Mouse (Mus musculus) thymus, postnatal 4 days (tissue): ENCODE results near the gene Bloc1s6.

Experiments
- DNase-seq: peaks from one replicate; pipeline ENCODE4 v3.0.0; 2021

The Bloc1s6 gene

DNA sequence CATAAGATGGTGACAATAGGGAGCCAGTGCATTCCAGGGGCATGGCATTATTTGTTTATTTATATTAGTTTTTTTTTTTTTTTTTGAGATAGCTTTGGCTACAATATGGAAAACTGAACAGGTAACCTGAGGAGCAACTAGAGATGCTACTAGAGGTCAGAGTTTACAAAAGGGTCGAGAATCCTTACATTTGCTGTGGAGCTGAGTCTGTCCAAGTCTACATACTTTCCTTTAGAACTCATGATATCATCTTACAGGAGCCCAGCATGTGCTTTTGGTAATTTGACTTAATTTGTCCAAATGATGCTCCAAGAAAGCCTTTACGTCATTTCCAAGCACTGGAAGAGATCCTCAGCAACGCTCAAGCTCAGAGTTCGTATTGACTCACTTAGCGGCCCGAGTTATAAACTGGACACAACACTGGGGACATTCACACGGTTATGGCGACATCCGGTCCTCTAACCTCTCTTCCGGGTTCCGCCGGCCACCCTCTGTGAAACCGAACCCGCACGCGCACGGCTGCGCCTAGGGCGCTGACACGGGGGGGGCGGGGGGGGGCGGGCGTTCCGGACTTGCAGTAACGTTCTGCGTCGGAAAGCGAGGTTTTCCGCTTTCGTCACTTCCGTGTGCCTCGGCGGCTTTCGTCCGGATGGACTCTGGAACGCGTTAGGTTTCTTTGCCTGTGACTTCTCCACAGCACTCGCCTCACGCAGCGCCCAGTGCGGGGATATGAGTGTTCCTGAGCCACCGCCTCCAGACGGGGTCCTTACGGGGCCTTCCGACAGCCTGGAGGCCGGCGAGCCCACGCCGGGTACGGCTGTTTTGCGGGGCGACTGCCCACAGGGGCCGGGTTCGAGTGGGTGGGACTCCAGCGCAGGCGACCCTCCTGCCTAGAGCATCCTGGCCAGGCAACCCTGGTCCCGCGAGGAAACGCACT is at the start of gene Bloc1s6:
Bloc1s6 (plus strand) TSS at position 610 of the 937 bp plus-strand sequence.
- DNase-seq, result peak; percentile 90

DNA sequence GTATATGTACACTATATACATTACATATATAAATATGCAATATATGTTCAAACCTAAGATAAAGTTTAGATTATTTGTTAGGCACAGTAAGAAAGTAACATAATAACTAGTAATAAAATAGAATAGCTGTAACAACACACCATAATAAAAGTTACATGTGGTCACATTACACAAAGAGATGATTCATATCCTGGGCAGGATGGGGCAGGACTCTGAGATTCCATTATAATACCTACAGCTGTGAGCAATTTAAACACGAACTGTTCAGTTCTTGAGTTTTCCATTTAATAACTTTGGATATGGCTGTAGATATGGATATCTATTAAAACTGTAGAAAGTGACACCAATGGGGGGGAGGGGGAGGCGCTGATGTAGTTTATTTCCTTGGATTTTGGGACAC is 40.8 kb upstream of the Bloc1s6 start:
- no peak for DNase-seq

- DNase-seq, result no peak
Measured at GRCm38 (mm10) chr2:122701012-122701411, 37.3 kb upstream of the Bloc1s6 start.

GRCm38 (mm10) chr2:122701871-122702180 is 36.5 kb upstream of the Bloc1s6 start:
- no peak for DNase-seq

GRCm38 (mm10) chr2:122702181-122703036 is 35.9 kb upstream of the Bloc1s6 start, which contains the start of gene Slc30a4:
TSS of gene Slc30a4 (minus strand) at chr2:122702663.
- peak; percentile 85 for DNase-seq

- no peak for DNase-seq
Measured at GRCm38 (mm10) chr2:122704572-122704971, 33.7 kb upstream of the Bloc1s6 start.

DNA sequence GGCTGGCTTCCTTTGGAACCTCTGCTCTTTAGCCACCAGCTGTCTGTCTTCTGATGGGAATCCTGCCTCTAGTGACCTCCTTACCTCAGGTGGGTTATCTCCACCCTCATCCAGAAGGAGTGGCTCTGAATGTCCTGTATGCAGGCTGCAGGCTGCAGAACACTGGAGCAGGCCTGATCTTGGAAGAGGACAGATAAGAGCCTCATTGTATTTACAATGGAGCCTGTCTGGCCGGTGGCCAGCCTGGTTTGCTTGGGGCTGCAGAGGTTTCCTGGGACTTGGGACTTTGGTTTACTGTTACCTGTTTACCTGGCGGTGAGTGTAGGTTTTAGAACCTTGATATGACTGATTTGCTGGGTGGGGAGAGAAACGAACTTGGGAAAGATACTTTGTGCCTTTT is 30.2 kb upstream of the Bloc1s6 start:
- no peak for DNase-seq

DNA sequence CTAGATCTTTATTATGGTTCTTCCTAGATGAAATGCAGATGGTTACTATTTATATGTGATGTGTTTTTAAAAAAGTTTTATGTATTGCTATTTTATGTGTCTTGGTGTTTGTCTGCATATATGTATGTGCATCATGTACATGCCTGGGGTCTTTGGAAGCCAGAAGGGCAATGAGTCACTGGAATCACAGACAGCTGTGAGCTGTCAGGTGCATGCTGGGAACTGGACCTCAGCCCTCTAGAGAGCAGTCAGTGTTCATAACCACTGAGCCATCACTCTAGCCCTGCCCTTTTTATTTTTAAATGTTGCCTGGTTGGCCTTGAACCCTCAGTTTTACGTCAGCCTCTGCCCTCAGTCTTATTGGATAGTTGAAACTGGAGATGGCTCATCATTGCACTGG is 29.1 kb upstream of the Bloc1s6 start:
- DNase-seq, result no peak

GRCm38 (mm10) chr2:122711911-122712310 is 26.4 kb upstream of the Bloc1s6 start:
- DNase-seq, result no peak

DNA sequence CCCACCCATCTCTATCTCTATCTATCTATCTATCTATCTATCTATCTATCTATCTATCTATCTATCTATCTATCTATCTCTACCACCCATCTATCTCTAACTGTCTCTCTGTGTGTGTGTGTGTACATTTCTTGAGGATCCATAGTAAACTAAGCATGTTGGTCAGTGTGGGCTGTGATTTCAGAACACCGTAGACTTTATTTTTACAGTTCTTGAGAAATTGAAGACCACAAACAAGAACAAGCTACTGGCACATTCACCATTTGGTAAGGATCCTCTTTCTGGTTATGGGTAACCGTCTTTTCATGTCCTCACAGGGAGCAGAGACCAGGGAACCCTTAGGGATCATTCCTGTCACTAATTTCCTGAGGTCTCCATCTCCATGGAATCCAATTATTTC is 25.5 kb upstream of the Bloc1s6 start:
- DNase-seq, result no peak

- DNase-seq, result no peak
Measured at GRCm38 (mm10) chr2:122715148-122715692, 23.1 kb upstream of the Bloc1s6 start.

- no peak for DNase-seq
Measured at GRCm38 (mm10) chr2:122716301-122716842, 21.9 kb upstream of the Bloc1s6 start.

DNA sequence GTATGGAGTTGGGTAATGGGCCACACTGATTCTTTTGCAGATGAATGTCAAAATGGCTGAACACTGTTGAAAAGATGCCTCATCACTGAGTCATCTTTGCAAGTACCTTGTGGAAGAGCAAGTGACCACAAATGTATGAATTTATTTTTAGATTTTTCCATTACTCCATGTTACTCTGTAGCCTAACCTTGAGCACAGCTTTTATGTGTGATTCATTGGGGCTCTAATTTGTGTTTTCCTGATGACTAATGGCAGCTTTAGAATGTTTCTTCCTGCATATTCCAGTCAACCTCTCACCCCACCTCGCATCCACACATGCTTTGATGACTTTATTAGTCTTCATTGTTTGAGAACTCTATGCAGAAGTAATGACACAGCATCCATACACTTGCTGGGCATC is 19.1 kb upstream of the Bloc1s6 start:
- DNase-seq, result no peak

DNA sequence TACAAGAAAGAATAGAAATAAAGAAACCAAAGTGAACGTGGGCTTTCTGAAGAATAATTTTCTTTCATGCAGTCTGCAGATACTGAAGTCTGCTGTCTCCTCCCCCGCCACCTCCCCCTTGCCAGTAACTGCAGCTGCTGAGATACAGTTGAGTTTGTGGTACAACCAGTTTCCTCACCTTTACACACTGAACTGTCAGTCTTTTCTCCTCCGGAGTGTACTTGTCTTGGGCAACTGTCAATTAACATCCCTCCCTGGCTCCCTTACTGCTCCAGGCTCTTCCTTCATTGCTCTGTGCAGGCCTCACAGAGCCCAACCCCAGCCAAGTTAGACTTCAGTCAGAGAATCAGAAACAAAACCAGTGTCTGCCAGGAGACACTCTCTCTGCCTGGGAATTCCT is 17.7 kb upstream of the Bloc1s6 start:
- DNase-seq, result peak; percentile 73

DNA sequence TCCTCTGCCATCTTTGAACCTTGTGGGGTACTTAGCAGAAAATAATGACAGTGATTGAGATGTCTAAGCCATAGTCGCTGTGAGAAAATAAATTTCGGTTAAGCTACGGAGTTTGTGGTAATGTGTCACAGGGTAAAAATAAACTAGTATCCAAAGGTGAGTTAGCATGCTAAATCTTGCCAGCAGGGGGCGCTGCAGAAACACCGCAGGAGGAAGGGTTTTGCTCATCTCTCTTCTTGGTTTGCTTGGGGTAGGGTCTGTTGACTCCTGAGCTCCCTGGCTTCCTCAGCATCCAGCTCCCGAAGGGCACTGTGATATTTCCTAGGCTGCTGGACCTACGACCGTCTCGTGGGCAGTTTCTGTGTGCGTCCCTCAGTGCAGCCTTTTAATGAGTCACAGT is 12.7 kb upstream of the Bloc1s6 start:
- peak; percentile 84 for DNase-seq

DNA sequence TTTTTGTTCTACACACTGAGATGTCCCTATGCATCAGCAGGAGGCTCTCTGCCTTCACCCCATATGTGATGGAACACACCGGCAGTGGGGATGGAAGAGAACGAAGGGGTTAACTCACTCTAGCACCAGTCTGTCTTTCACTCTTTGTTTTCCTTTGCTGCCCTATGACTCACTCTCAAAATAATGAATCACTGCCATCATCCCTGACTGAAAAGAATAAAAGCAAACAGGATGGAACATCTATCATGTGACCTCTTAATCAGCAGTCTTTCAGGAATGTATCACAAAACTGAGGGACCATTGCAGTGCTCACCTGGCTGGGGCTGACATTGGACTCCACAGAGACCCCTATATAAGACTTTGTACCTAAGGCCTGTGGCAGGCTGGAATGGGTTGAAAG is 6.8 kb upstream of the Bloc1s6 start:
- DNase-seq, result no peak

GRCm38 (mm10) chr2:122739023-122739422 is 720 bp downstream of the Bloc1s6 start:
- no peak for DNase-seq

DNA sequence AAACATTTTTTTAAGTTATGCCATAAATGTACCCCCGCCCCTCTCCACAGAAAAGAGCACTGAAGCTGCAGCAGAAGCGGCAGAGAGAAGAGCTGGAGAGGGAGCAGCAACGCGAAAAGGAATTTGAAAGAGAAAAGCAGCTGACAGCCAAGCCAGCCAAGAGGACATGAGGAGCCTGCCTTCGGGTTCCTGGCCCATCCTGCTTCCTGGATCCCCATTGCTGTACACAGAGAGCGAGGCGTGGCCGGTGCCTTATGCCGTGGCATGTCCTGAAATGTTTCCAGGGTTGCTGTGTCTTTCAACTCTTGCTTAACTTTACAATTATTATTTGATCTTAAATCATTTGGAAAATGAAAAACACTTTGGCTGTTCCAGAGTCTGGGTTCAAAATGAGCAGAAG is 8.2 kb downstream of the Bloc1s6 start:
- DNase-seq, result no peak

GRCm38 (mm10) chr2:122753739-122754343 is 15.5 kb downstream of the Bloc1s6 start:
- DNase-seq, result peak; percentile 82

DNA sequence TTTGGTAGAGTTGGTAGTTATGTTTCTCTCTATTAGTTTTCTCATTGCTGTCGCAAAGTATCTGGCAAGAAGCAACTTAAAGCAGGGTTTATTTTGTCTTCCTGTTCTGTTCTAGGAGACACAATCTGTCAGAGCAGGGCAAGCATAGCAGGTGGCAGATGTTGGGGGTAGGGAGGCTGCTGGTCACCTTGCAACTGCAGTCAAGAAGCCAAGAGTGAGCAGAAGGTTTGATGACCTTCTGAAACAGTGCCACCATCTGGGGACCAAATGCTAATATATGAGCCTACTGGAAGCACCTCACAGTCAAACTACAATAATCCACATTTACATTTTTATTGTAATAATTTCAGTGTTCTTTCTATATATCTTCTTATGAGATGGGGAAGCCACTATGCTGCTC is 21.5 kb downstream of the Bloc1s6 start:
- DNase-seq, result no peak

- no peak for DNase-seq
Measured at GRCm38 (mm10) chr2:122762991-122763390, 24.7 kb downstream of the Bloc1s6 start.

- DNase-seq, result peak; percentile 22
Measured at GRCm38 (mm10) chr2:122764526-122764925, 26.2 kb downstream of the Bloc1s6 start.
